Mouse (Mus musculus) mouse trophoblast stem cell (cell line): Measurements from ENCODE around the gene Gon7.

Source experiments
- in situ Hi-C, 2 experiments: fragments of 300-500 bp; cut with MseI, MboI; formaldehyde crosslinking; loops; 2 replicates in 1 of 2; 3 replicates in 1 of 2; pipeline ENCODE4 v1.15.1; 2025

Gon7 gene

GRCm38 (mm10) chr12:102757689-102758402 is at the start of gene Gon7, which contains the start of the genes Gm28051 and Ubr7:
Gon7 (minus strand) TSS chr12:102757803.
Gm28051 (minus strand) TSS chr12:102757765.
Ubr7 (plus strand) TSS chr12:102757967.
- in situ Hi-C loops = no loop called here

DNA sequence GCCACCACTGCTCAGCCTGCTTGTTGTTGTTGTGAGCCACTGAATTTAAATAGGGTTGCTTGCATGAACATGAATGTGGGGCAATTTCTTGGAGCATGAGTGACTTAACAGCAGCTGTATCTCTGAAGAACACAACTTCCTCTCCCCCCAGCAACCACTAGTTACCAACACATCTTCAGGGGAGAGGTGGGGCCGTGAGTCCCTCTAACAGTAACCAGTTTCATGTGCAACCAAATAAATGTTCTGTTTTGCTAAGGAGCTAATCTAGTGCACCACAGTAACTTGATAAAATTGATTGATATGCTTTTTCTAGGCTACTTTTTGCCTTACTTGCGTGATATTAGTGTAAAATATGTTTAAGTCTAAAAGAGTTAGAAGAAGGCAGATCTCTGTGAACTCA is 41.9 kb upstream of the Gon7 start:
- in situ Hi-C loops = loop anchor here (25.0 kb wide), 1 partner anchor 263 kb away; no protein-coding TSS in a partner anchor

DNA sequence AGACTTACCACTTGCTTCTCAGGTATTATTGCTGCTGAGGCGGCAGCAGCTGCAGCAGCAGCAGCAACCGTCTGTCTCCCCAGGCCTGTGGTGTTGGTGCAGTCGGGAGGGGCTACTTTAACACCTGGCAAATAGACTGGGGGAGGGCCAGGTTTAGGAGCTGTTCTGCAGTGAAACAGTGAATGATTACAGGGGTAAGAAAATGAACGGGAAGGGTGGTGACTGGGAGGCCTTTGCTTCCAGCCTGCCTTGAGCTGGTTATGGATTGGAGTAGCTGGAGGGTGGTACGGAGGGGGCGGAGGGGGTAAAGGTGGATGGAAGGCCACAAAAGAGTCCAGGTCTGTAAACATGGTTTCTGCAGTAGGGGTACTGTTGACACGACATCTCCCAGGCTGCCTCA is 30.3 kb upstream of the Gon7 start:
- in situ Hi-C loops = loop anchor here (25.0 kb wide), 1 partner anchor 274 kb away; no protein-coding TSS in a partner anchor

DNA sequence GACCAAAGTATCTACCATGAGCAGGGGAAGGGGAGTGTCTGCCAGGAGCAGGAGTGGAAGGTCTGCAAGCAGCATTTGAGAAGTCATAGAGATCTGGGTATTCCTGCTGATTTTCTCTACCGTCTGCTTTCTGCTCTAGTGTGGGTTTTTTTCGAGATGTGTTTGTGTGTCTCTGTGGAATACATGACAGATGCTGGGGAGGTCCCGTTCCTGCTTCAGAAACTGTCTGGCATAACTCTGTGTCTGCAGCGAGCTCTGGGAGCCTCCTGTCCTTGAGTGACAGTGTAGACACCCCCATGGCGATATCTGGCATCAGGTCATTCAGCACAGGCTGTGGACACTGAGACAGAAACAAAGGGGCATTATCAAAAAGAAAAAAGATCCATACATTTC is 28.0 kb upstream of the Gon7 start:
- in situ Hi-C loops = loop anchor here (25.0 kb wide), 1 partner anchor 277 kb away; no protein-coding TSS in a partner anchor

DNA sequence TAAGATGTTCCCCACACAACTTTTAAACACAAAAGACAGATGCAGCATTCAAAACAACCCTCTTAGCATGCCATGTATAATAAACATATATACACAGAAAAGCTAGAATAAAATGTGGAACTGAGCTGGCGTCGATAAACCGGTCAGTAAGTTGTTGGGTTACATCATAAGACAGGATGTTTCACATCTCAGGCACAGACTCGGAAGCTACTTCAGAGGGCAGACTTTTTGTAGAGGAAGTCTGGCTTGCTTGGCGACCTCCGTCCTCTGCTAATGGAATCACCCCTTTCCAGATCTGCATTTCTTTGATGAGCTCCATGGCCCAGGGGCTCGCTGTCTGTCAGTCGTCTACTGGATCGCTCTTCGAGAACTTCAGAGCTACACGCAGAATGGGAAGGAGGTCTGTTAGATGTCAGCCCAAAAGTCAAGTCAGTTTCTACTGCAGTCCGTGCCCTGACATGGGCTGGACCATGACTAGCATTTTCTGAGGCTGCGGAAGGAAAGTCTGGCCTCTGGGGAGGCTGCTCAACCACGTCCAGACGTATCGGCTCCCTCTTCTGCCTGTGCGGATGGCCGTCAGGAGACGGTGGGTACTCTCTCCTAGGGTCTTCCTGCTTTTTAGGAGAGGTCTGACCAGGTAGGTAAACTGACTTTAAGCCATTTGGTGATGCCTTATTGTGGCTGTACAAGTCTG is 27.4 kb upstream of the Gon7 start:
- in situ Hi-C loops = loop anchor here (25.0 kb wide), 1 partner anchor 277 kb away; no protein-coding TSS in a partner anchor

GRCm38 (mm10) chr12:102782841-102783240 is 25.2 kb upstream of the Gon7 start:
- in situ Hi-C loops = loop anchor here (25.0 kb wide), 1 partner anchor 279 kb away; no protein-coding TSS in a partner anchor

DNA sequence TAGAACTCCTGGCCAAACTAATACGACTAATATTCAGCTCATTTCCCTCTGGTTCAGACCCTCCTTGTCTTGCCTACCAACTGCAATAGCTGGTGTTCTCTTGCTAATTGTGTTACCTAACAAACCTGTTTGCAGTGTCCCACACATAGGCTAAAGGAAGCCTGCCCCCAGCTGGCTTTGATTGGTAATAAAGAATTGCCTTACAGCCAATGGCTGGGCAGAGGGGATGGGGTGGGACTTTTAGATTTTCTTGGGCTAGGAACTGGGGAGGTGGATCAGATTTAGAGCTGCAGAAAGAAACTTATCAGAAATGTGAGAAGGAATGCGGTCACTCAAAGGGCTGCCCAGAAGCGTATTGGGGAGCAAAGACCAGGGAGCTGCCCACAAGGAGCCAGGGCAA is 21.8 kb upstream of the Gon7 start:
- in situ Hi-C loops = loop anchor here (25.0 kb wide), 1 partner anchor 283 kb away; no protein-coding TSS in a partner anchor

DNA sequence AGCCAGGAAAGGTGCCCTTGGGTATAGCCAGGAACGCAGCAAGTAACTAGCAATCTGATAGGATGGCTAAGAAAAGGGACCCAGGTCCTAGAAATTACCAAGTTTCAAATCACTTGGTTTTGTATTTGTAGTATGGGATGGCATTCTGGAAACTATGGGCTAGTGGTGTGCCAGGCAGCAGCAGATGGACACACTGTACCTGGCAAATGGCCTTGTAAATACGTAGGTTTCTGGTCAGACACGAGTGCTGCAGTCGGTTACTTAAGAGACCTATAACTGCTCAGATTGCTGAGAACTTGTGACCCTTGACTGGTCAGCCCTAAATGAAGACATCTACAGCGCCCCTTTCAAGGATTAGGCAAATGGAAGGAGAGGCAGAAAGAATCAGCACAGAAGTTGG is 20.5 kb upstream of the Gon7 start:
- in situ Hi-C loops = loop anchor here (25.0 kb wide), 1 partner anchor 284 kb away; no protein-coding TSS in a partner anchor

DNA sequence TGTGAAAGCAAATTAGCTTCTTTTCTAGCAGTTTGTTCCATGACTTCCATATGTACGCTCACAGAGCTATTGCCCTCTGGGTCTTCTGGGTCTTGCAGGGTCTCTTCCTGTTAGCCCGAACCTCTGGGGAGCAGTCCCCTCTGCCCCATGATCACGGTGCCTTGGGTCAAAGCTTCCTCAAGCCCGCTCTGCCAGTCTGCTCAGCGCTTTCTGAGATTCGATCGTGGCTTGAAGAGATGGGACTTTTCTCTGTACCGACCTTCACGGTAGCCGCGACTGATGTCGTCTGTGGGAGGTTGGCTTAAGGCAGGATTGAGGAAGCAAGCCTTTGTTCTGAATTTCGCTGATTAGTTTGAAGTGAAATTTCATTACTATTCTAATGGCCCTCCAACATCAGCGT is 18.4 kb upstream of the Gon7 start:
- in situ Hi-C loops = loop anchor here (25.0 kb wide), 1 partner anchor 286 kb away; no protein-coding TSS in a partner anchor

GRCm38 (mm10) chr12:102772676-102773075 is 15.1 kb upstream of the Gon7 start:
- in situ Hi-C loops = no loop called here

DNA sequence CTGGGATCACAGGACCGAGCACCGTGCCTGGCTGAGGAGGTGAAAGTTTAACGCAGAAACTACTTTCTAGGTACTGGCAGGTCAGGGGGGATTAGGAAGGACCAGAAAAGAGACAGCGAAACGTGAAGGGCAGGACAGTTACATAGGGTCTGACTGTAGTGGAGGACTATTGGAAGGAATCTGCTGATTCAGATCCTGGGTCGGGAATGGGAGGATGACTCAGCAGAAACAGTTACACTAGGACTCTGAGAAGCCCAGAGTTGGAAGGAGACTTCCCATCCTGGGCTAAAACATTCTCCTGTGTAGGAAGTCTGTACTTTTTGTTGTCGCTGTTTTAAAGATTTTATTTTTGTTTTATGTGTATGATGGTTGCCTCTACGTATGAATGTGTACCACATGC is 14.0 kb upstream of the Gon7 start:
- in situ Hi-C loops = no loop called here

- in situ Hi-C loops = no loop called here
Measured at GRCm38 (mm10) chr12:102769000-102769399, 11.4 kb upstream of the Gon7 start.

- in situ Hi-C loops = no loop called here
Measured at GRCm38 (mm10) chr12:102763696-102764095, 6.1 kb upstream of the Gon7 start.

DNA sequence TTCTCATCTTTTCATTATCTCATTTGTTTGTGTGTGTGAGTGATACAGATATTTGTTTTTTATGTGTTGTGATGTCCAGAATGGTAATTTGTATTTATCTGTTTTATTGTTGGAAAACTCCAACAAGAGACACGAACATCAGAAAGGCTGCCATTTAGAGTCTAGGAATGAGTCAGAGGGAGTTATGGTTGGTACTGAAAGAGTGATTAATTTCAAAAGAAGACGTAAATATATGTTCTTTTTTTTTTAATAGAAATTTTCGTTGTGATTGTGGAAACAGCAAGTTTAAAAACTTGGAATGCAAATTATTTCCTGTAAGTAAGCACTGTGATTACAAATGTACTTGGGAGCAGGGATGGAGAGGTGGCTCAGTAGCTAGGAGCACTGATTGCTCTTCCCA is 4.1 kb upstream of the Gon7 start:
- in situ Hi-C loops = no loop called here

DNA sequence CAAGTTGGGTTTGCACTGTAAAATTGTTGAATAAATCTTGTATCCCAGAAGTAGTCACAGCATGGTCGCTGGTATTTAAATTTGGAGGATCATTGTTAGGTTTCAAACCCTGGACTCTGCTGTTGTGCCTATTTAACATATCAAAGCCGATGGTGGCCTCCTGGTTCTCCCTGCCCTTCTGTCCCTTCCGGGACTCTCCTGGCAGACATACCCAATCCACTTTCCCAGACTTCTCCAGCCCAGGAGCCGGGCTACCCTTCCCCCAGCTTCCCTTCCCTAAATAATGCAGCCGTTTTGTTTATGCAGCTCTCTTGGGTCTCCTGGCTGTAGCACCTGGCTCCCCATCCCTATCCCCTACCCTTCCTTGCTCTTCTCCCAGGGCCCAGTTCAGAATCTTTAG is 1.3 kb upstream of the Gon7 start:
- in situ Hi-C loops = no loop called here

- in situ Hi-C loops = no loop called here
Measured at GRCm38 (mm10) chr12:102758403-102758756, 777 bp upstream of the Gon7 start, which contains the start of gene Gm20604. Gm20604 (minus strand) TSS chr12:102758672.

- in situ Hi-C loops = no loop called here
Measured at GRCm38 (mm10) chr12:102757055-102757688, 431 bp downstream of the Gon7 start.

- in situ Hi-C loops = no loop called here
Measured at GRCm38 (mm10) chr12:102756304-102756703, 1.3 kb downstream of the Gon7 start.

- in situ Hi-C loops = no loop called here
Measured at GRCm38 (mm10) chr12:102748256-102748655, 9.3 kb downstream of the Gon7 start.

- in situ Hi-C loops = no loop called here
Measured at GRCm38 (mm10) chr12:102744839-102745238, 12.8 kb downstream of the Gon7 start.

- in situ Hi-C loops = no loop called here
Measured at GRCm38 (mm10) chr12:102743589-102744574, 13.7 kb downstream of the Gon7 start, which contains the start of the genes Moap1 and Tmem251. Moap1 (minus strand) TSS chr12:102743661. Tmem251 (plus strand) TSS chr12:102743762.
